Mouse (Mus musculus) left cerebral cortex, adult 2 months (tissue): ENCODE results near the gene Pdk2. TPM values are rescaled to one million over a fixed set of nuclear protein-coding genes. Genes with fewer than 3 reads are reported as not detected.

Experiments used
- DNase-seq, 2 experiments: peaks; one replicate each; pipeline ENCODE4 v3.0.0; 2021 to 2022; ENCODE audit warnings: low spot score in 2 of 2, mixed read lengths in 1 of 2; ENCODE audit errors: extremely low spot score in 1 of 2
- H3K27ac ChIP-seq: fragments of 200-600 bp; 2 replicates; pipeline ENCODE4 v1.8.1; 2022
- H3K4me3 ChIP-seq: fragments of 200-600 bp; 2 replicates; pipeline ENCODE4 v1.8.1; 2022
- CTCF ChIP-seq: fragments of 200-600 bp; IDR thresholded peaks from 2 replicates; pipeline ENCODE4 v1.8.1; 2022; ENCODE audit warnings: antibody characterized with exemption, mild to moderate bottlenecking, moderate library complexity
- intact Hi-C: fragments of 180-260 bp; cut with DNase I; formaldehyde crosslinking; loops from one replicate; pipeline ENCODE4 v1.15.1; 2025
- total RNA-seq, 2 experiments: library from RNA; stranded (reverse); gene quantifications; 2 replicates each; pipeline ENCODE4 v1.2.3; 2021

The Pdk2 gene
- total RNA-seq, 2 experiments from 2014 or later, result 109 to 112 TPM

GRCm38 (mm10) chr11:95038818-95039655 lies 2.1 kb downstream of the Pdk2 start:
- H3K4me3 ChIP-seq, result no peak overlapping the region
- H3K27ac ChIP-seq, result peak overlapping the region; percentile 28; the same call in 1 of the 2 replicates
- no peak for DNase-seq
- no peak for TF ChIP-seq CTCF
- intact Hi-C loops, result no loop called here

DNA sequence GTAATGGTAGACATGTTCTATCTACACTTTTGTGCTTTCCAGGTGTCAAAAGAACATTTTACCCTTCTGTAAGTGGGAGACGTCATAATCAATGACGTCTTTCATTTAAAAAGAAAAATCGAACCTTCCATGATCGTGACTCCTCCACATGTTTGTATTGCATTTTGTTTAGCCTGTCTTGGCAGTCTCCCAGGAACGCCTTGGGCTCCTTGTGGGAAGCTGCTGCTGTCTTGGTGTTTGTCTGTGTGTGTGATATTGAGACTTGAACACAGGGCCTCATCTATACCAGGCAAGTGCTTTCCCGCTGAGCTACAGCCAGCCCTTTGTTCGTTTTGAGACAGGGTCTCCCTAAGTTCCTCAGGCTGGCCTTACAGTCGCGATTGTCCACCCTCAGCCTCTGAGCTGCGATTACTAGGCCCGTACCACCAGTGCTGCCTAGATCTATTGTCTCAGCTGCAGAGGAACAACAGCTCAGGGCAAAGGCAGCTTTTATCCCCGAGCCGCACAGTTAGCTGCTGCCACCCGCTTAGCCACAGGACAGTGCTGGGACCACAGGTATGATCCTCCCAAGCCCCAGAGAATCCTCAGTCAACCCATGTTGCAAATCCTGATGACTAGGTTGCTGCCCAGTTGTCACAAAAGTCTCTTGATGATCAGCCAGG lies 2.9 kb downstream of the Pdk2 start:
- DNase-seq, result no peak
- intact Hi-C loops, result no loop called here

GRCm38 (mm10) chr11:95037306-95037705 lies 3.8 kb downstream of the Pdk2 start:
- DNase-seq, result no peak
- no peak for TF ChIP-seq CTCF
- intact Hi-C loops, result no loop called here
- Histone ChIP-seq H3K4me3 (no peak overlapping the region), H3K27ac (0 out of 2 replicates have a peak overlapping the region, but pooled peaks have one; percentile 19)

More for the DNA sequence above, 2.9 kb downstream of the Pdk2 start:
- Histone ChIP-seq H3K4me3 (no peak overlapping the region), H3K27ac (peak overlapping the region; percentile 28; the same call in 1 of the 2 replicates)
- TF ChIP-seq CTCF, result no peak

GRCm38 (mm10) chr11:95036521-95036920 lies 4.6 kb downstream of the Pdk2 start:
- intact Hi-C loops, result no loop called here
- DNase-seq, result no peak
- TF ChIP-seq CTCF, result no peak
- H3K4me3 ChIP-seq, result no peak overlapping the region
- H3K27ac ChIP-seq, result no peak overlapping the region

GRCm38 (mm10) chr11:95034902-95035301 lies 6.3 kb downstream of the Pdk2 start:
- H3K27ac ChIP-seq, result no peak overlapping the region
- peak; percentile 56 to 59 for DNase-seq
- no peak for TF ChIP-seq CTCF
- intact Hi-C loops, result no loop called here
- H3K4me3 ChIP-seq, result no peak overlapping the region

GRCm38 (mm10) chr11:95033617-95034016 lies 7.5 kb downstream of the Pdk2 start:
- Histone ChIP-seq H3K27ac (no peak overlapping the region), H3K4me3 (no peak overlapping the region)
- no peak for TF ChIP-seq CTCF
- DNase-seq, result no peak
- intact Hi-C loops, result no loop called here

- Histone ChIP-seq H3K4me3 (no peak overlapping the region), H3K27ac (no peak overlapping the region)
- intact Hi-C loops, result no loop called here
- no peak for DNase-seq
- TF ChIP-seq CTCF, result no peak
Observed at GRCm38 (mm10) chr11:95032945-95033344, 8.2 kb downstream of the Pdk2 start.

DNA sequence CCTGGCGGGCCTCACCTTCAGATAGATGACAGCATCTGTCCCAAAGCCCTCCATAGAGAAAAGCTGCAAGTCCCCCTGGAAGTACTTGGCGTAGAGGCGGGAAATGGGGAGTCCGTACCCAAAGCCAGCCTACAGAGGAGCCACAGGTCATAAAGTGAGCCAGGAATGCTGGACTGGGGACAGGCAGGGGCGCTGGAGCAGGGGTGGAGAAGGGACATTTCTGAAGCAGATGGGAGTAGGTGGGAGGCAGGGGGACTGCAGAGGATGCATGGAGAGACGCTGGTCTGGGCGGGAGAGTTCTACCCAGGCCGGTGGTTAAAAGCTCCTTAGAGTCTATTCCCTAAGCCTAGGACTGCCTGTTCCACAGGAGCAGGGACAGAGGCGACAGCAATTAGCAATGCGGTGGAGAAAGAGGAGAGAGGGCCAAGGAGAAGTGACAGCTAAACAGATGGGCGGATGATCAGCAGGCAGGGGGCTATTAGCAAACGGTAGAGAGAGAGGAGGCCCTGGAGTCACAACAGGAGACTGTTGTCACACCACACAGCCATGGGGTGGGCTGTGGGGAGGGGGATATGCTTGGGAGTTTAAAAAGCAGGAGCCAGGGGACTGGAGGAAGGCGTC lies 13.2 kb downstream of the Pdk2 start:
- intact Hi-C loops, result no loop called here
- Histone ChIP-seq H3K4me3 (no peak overlapping the region), H3K27ac (no peak overlapping the region)
- no peak for TF ChIP-seq CTCF
- no peak for DNase-seq

GRCm38 (mm10) chr11:95026849-95027248 lies 14.3 kb downstream of the Pdk2 start:
- intact Hi-C loops, result no loop called here
- TF ChIP-seq CTCF, result no peak
- no peak for DNase-seq
- Histone ChIP-seq H3K4me3 (no peak overlapping the region), H3K27ac (no peak overlapping the region)

DNA sequence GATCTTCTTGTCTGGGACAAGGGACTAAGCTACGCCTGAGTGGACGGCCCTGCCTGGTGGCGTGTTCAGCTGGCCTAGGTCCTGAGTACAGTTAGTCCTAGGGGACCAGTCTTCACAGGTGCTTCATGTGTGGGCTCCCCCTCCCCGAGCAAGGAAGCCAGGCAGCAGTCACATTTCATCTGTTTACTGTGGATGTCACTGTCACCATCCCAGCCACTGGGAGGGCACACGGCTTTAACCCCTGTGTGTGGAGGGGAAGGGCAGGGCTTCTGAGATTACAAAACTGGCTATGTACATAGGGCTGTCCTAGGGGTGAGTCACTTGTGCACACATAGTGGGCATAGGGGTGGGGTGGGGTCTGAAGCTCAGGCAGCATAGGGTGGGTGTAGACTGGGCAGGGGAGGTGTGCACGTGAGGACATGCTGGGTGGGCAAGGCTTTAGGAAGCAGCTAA lies 15.0 kb downstream of the Pdk2 start:
- H3K4me3 ChIP-seq, result no peak overlapping the region
- intact Hi-C loops, result no loop called here
- no peak for DNase-seq
- TF ChIP-seq CTCF, result no peak
- H3K27ac ChIP-seq, result no peak overlapping the region

- no peak for DNase-seq
- no peak for TF ChIP-seq CTCF
- no peak overlapping the region for H3K27ac ChIP-seq
- no peak overlapping the region for H3K4me3 ChIP-seq
- intact Hi-C loops, result no loop called here
Observed at GRCm38 (mm10) chr11:95025227-95026012, 15.7 kb downstream of the Pdk2 start.
